Mouse (Mus musculus): ENCODE measurements around the gene LTO1. TPM values are rescaled to one million over a fixed set of nuclear protein-coding genes. Genes with fewer than 3 reads are reported as not detected.
A peak's percentile ranks its signal among the peaks of the same experiment; 100 is the strongest.

Gene LTO1
- total RNA-seq, 2 experiments from 2014 or later, result 20.5 to 24.1 TPM

DNA sequence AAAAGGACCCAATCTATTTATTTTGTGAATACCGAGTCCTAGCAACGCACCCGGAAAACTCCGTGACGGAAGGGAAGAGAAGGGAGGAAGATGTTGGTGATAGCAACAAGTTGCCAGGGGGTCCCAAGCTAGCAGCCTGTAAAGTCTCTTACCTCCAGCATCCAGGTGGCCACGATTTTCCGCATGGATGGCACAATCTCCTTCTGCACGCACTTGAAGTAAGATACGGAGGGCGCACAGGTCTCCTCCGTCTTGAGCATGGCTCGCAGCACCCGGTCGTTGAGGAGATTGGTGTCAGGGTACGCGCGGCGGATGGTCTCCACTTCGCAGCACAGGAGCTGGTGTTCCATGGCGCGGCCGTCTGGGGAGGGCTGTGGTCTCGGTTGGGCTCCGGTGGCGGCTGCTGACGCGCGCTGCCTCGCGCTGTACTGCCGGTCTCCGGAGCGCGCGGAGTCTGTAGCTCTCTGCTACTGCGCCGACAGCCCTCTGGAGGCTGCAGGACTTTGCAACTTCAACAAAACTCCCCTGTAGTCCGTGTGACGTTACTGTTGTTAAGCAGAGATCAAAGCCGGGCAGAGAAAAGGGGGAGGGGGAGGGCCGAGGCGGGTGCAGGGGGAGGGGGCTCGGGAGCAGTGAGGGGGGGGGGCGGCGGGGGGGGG, 24.6 kb downstream of the LTO1 start, which contains the start of gene Ccnd1:
Gene Ccnd1, minus strand, starts transcription at position 582 of the 659 bp plus-strand sequence.
- DNase-seq, result peak; percentile 81 to 87

DNA sequence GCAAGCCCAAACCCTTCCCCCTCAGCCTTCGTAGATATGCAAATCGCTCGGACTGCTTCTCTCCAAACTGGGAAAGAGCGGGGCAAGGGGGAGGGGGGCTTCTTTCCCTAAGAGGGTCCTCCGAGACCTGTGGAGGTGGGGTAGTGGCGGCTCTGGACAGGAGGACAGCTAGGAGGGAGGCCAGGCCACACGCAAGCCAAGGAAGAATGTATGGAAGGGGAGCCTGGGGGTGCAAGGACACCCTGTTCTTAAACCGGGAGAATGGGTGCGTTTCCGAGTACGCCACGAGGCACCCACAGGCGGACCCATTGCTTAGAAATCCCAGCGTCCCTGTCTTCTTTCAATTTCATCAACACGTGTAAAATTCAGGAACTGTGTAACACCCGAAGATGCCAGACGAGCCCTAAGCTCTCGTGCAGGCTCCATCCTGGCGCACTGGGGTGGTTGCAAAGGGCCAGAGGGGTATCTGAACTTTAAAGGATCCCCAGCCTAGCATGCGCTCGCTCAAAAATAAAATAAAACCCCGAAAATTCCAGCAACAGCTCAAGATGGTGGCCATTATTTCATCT, 25.2 kb downstream of the LTO1 start:
- peak in 1 of 2 experiments; percentile 45 for DNase-seq

DNA sequence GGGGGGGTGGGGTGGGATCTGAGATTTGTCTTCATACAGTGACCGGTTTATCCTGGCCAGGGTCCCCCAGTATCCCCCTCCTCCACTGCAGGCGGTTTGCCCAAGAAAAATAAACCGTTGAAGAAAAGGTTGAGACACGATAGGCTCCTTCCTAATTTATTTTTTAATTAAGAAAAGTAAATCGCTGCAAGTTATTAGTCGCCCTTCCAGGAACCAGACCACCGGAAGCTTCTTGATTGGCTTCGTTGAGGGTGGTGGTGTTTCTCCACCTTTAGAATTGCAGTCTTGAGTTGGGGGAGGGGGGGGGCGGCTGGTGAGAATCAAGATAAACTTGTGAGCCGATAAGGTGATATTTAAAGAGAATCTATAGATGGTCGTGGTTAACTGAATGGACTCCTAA, 25.7 kb downstream of the LTO1 start:
- no peak for DNase-seq

DNA sequence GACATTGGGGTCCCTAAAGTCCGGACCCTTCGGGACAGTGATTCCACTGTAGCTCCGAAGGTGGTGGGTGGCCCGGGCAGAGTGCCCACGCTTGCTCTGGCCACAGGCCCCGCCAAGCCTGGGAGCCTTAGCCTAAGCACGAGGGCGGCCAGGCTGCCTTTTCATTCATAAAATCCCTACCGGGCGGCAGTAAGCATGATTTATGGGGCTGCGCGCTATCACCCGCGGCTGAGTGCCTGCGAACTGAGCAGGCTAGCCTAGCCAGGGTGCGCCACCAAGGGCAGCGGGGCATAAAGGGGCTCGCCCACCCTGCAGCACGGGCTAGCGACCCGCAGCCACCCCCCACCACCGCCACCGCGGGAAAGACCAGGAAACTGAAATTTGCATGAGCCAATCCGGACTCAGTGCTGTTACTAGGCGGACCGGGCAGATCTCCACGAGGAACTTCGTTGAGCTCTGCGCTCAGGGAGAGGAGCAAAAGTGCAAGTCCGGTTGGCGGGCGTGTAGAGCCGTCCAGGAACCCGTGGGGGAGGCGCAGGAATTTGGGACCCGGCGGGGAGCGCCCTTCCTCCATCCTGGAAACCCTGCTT, 26.4 kb downstream of the LTO1 start:
- DNase-seq, result peak; percentile 93 to 95

DNA sequence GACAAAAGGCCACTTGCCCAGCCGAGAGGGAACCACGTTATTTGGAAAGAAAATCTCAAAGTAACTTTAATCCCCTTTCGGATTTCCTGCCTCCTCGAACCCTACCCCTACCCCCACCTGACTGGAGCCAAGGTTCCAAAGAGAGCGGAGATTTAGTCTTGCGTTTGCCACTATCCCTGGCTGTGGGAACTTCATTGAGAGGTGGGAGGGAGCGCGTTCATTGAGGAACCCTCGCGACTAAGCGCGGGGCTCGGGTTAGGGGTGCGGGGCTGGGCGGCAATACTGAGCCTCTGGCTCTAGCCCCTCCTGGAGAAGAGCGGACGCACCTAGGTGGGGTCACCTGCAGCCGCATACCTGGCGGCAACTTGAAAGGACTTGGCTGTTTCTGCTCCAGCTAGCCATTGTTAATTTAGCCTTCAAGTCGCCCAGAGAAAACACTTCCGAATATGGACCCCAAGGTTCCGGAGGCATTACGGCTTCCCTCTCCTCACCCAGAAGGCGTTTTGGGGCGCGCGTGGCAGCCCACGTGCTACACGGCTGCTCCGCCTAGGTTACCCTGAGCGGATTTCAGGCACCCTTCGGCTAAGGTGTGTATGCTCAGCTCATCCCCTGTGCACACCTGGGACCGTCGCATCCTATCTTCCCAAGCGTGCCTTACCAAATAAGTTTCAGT, 27.3 kb downstream of the LTO1 start:
- DNase-seq, result peak; percentile 30 to 49

DNA sequence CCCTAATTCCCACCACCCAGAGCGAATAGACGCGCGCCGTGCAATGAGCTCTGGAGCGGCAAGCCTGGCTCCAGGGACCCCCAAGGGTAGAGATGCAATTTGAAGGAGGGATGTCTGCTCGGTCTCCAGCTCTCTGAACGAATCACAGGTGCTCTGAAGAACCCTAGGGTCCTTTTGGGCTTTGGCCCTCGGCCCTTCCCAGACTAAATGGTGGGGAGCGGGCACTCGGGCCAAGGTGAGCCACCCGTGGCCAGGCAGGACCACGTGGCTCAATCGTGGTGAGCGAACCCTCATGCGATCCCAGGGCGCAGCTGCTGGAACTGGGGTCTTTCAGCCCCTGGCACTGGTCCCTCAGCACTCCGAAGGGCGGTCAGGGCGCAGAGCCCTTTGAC, 27.8 kb downstream of the LTO1 start:
- DNase-seq, result peak in 1 of 2 experiments; percentile 33

DNA sequence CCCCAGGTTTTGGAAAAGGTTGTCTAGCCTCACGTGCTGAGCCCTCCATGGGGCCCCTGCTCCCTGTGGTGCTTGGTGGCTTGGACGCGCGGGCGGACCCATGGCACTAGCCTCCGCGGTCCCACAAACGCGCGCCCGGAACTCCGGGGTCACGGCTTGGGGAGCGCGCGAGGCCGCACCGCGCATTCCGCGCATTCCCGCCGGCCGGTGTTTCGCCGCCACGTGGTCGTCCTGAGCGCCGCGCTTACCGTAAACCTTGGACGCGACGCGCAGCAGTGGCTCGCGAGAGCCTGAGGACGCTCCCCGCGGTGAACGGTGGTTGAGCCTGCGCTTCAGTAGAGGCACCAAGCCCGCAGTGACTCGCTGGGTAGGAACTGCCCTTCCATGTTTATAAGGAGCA, 28.4 kb downstream of the LTO1 start:
- peak; percentile 88 to 91 for DNase-seq

DNA sequence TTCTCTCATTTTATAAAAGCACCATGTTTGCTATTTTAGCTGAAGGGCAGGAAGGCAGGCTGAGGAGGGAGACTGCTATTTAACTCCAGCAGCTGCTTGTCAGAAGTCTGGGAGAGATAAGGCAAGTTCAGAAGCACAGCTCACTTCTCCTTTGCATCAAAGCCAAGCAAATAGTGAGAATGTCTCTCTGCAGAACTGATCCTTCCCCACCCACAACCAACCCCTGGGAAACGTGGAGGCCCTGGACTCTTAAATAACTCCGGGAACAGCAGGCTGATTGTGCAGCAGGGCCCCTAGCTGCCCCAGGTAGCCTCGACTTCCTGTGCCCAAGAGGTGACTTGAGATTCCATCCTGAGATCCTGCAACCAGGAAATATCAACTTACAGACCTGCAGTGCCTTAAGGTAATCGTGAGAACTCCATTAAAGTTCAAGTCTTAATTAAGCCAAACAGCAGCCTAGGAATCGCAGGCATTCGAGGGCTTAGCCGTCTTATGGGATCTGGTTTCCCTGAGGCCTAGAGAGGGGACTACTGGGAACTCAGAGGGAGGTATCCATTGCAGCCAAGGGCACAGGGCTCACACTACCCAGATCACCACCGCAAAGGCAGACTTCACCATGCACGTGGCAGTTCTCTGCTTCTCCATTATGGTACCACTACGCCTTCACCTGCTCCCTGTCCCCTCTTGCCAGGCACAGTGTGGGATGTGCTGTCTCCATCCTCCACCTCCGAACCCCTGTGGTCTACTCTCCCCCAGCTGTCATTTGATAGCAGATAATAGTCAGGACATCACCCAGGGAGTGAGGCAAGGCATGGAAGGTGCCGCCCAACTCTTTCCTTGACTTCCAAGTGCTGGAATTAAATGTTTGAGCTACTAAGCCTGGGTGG, 43.9 kb downstream of the LTO1 start:
- DNase-seq, result no peak

DNA sequence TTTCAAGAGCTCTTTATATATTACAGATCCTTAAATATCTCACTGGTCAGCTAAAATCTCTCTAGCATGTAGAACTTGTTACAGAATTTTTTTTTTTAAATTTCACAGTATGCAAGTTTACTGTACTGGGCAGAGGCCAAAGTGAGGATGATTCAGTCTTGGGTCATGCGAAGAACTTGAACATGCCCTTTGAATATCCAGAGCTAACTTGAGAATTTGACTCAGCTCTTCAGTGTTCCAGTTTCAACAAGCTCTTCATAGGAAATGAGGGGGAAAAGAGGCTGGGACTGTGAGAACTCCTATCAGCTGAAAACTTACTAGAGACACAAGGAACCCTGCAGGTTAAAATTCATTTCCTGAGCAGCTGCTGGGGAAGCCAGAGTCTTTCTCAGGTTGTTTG, 49.0 kb downstream of the LTO1 start:
- DNase-seq, result peak; percentile 48 to 54

DNA sequence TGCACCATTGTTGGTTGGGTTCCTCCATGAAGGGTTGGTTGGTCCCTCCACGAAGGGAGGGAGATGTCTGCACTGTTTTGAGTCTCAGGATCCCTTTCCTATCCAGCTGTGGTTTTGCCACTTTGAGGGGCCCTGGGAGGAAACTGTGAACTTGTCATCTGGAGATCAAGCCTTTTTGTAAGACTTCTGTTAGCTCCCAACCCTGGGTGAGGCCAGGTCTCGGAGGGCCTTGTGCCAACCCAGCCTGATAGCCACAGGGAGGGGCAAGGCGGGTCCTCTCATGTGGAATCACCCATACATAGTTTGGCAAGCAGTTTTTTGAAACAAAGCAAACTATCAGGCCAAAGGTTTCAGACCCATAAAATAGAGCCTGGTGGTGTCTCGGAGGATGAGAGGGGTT, 49.4 kb downstream of the LTO1 start:
- no peak for DNase-seq

DNA sequence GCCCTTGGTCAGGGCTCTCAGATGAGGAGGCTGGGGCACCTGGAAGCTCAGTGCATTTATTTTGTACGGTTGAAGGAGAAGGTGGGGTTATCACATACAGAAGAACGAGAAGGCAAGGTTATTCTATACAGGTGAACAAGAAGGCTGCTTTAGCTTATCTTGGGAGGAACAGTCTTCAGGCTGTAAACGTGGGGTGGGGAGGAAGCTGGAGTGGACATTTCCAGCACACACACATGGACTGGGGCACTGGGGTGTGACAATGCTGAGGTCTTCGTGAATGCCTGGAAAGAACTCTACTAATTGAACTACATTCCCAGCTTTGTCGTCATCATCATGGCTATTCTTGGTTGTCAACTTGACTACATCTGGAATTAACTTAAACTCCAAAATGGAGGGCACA, 51.0 kb downstream of the LTO1 start:
- DNase-seq, result no peak

DNA sequence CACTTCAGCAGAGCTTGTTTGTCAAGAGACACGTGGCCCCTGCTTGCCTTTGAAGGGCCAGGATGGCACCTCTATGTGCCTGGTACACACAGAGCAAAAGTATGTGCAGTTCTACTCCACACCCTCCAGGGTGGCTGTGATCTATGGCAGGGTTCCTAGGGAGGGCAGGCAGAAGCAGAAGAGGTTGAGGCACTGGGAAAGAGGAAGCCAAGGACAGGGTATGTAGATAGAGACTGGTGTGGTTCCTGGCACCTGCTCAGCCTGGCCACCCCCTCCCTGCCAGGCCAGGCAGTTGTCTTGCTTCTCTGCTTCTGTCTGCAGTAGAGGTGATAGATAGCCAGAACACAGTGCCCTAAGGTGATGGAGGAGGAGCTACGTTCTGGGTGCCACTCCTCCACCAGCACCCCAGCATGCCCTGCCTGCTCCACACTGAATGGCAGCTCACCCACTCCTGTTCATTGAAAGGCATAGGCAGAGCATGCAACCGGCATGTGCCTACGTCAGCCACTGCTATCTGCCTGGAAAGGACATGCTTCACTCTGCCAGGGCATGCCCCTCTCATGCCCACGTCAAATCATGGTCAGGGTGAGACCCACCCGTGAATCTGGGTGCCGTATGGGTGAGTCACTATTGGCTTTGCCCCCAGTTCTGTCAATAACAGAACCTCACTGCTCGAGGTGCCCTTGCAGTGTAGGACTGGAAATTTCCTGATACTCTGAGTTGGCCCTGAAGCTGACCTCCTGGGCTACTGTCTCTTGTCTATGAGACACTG, 56.3 kb downstream of the LTO1 start:
- peak; percentile 68 to 77 for DNase-seq

DNA sequence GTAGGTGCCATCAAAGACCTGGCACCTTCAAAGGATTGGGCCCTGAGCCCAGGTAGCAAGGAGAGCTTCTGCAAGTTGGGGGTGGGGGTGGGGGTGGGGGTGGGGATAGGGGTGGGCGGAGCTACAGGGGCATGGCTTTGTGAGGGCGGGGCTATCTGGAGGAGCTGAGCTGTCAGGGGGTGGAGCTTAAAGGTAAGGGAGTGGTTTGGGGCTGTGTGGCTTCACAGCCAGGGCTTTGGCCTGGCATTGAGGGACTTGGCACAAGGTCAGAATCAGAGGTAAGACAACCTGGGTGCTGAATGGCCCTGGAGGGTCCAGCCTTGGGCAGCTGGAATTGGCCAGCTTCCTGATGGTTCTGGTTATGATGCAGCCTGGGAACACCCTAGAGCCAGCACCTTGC, 56.9 kb downstream of the LTO1 start:
- no peak for DNase-seq

DNA sequence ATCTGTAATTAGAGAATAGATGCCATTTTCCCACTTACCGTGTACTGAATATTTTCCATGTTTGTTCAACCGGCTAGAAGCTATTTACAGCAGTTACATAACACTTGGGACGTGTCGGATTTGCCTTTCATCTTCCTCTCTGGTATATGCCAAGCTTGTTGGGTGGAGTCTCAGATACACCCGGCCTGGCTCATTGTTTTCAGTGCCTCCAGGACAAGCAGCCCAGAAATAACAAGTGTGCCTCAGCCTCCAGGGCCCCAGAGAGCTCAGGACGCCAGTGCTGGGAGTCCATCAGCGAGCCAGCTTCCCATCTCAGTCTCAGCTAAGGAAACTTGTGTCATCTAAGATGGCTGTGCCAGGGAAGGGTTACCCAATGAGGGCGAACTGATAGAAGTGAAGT, 58.6 kb downstream of the LTO1 start:
- no peak for DNase-seq

DNA sequence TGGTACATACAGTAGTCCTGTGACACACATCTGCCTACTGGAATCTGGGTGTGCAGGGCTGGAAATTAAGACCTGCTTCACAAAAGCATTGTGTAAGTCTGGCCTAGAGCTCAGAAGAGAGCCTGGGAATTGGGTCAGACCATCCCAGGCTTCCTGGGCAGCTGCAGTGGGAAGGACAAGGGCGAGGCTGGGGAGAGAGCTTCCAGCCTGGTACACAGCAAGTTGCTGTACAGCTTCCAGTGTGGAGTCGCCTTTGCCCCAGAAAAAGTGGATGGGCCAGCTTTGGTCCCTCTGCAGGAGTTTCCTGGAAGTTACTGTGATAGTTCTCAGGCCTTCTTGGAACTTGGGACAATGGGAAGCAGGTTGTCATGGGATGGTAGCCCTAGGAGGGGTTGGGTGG, 62.2 kb downstream of the LTO1 start:
- no peak for DNase-seq

DNA sequence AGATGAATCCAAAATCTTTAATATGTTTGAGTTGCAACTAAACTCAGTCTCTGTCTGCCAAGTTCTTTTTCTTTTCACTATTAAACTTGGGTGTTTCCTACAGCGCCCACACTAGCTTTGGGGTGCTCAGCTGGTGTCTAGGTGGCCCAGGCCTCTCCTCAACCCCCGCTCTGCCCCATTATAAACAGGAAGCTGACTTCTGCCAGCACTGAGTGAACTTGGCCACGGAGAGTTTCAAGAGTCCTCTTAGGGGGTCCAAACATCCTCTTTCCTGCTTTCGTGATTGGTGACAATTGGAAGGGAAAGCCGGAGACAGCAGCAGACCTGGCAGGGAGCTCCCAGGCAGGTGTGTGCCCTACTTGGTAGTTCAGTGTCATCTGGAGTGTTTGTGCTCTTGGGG, 64.9 kb downstream of the LTO1 start:
- no peak for DNase-seq

Other genes with a start within 250 kb of the LTO1 start
- 10 to 100 TPM; 20.9 to 25.4 TPM for gene Ano1, start 163.1 kb upstream of the LTO1 start, total RNA-seq (2021)
- under 1 TPM; 0.30 to 0.89 TPM for gene Fgf3, start 77.0 kb upstream of the LTO1 start, total RNA-seq (2021)
- not detected for gene Fgf4, start 67.7 kb upstream of the LTO1 start, total RNA-seq (2021)
- gene Fgf15, start 18.6 kb upstream of the LTO1 start, total RNA-seq (2021), result not detected
- 100 to 1,000 TPM; 121 to 178 TPM for gene Ccnd1, start 24.8 kb downstream of the LTO1 start, total RNA-seq (2021)

All from adrenal gland, postnatal 36 days (tissue).